Mouse (Mus musculus): ENCODE measurements around the gene Prdm5.

DNA sequence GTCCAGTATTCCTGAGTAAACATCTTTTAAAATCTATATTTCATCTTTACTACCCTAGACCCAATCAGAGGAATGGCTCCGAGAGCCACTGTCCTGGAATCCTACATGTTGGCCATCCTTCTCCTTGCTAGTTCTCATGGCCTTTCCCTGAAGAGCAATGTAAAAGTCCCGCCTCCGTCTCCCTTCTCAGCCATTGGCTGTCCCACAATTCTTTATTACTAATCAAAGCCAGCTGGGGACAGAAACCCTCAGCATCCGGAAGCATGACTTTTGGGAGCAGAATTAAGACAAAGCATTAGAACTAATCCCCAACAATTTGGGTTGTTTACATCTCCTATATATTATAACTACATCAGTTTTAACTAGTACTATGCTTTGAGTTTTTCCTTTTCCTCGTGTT, 10.9 kb upstream of the Prdm5 start:
- TF ChIP-seq CTCF (IDR thresholded peaks at IDR 0.05; ENCODE audit: insufficient read depth, low read length): no peak
- no peak for TF ChIP-seq POLR2A (IDR thresholded peaks at IDR 0.05; ENCODE audit: borderline replicate concordance, extremely low read depth, low read depth, low read length)

Data from lung, adult 2 months (tissue).